Mouse (Mus musculus) right cerebral cortex, postnatal 36 days (tissue): ENCODE results near the gene Ssh3.

Source experiments
- DNase-seq, 2 experiments: peaks; one replicate each; pipeline ENCODE4 v3.0.0; 2022; ENCODE audit warnings: low spot score in 2 of 2, mixed read lengths in 1 of 2

Ssh3 gene

GRCm38 (mm10) chr19:4268566-4269361 lies at the start of gene Ssh3:
Gene Ssh3, minus strand, starts transcription at chr19:4269180.
- DNase-seq = peak; percentile 64 to 75

GRCm38 (mm10) chr19:4317181-4317580 lies 48.2 kb upstream of the Ssh3 start:
- no peak for DNase-seq

- no peak for DNase-seq
These were observed 46.4 kb upstream of the Ssh3 start for GRCm38 (mm10) chr19:4315223-4315944.

DNA sequence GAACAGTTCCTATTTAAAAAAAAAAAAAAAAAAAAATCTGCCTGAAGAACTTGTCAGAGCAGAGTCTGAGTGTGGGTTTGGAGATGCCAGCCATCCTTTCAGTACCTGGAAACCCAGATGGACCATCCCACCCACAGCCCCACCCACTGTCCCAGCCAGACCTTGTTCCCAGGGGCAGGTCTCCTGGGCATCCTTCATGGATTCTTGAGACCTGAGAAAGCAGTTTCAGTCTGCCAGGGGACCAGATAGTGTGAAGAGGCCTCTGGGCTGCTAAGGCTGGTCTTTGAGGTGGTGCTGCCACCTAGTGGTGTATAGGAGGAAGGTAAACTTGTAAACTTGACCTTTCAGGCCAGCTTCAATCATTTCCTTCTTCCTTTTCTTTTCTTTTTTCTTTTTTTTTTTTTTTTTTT lies 40.8 kb upstream of the Ssh3 start:
- no peak for DNase-seq

DNA sequence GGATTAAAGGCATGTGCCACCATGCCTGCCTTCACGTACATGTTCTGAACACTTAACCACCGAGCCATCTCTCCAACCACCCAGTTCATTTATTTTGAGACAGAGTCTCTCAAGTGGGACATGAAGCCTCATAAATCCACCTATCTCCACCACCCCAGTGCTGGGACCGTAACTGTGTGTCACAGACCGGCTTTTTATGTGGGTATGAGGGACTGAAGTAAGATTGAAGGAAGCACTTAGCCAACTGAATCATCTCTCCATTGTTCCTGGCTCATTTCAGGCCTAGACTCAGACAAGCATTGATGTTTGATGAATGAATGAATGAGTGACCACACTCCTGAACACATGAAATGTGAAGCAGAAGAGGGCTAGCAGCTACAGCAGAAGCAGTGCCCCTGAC lies 40.3 kb upstream of the Ssh3 start:
- no peak for DNase-seq

GRCm38 (mm10) chr19:4306190-4306577 lies 37.2 kb upstream of the Ssh3 start, which contains the start of gene Grk2:
Gene Grk2, minus strand, starts transcription at chr19:4306222.
- DNase-seq = peak; percentile 49 to 62

GRCm38 (mm10) chr19:4305491-4306189 lies 36.7 kb upstream of the Ssh3 start:
- DNase-seq = no peak

DNA sequence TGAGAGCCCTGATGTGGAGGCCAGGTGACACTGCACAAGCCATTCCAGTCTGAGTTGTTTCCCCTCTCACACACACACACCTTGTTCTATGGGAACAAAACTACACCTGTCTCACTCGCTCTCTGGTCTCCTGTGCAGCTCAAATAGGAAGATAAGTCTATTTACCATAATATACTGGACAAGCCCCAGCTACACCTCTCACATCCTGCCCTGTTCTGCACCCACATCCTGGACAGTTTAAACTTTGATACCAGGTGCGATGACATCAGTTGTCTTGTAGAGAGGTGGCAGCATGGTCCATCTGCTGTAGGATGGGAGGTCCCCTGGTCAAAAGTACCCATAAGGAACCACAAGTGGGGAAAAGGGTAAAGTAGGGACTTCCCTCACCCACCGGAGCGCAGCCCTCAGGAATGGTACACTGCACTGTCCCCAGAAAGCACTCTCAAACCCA lies 35.9 kb upstream of the Ssh3 start:
- no peak for DNase-seq

GRCm38 (mm10) chr19:4304251-4304821 lies 35.4 kb upstream of the Ssh3 start:
- no peak for DNase-seq

DNA sequence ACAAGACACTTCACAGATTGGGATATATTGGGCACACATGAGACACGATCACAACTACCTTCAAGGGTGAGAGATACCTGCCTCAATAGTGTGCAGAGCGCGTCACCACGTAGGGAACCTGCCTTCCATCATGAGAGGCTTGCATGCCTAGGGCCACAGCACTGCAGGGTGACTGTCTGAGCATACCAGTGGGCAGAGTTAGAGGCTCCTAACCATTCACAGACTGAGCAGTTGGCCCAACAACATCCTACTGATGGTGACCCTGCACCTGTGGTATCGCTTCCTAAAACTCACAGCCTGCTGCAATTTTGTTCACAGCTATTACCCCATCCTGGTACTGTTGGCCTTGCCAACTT lies 34.6 kb upstream of the Ssh3 start:
- DNase-seq = no peak

DNA sequence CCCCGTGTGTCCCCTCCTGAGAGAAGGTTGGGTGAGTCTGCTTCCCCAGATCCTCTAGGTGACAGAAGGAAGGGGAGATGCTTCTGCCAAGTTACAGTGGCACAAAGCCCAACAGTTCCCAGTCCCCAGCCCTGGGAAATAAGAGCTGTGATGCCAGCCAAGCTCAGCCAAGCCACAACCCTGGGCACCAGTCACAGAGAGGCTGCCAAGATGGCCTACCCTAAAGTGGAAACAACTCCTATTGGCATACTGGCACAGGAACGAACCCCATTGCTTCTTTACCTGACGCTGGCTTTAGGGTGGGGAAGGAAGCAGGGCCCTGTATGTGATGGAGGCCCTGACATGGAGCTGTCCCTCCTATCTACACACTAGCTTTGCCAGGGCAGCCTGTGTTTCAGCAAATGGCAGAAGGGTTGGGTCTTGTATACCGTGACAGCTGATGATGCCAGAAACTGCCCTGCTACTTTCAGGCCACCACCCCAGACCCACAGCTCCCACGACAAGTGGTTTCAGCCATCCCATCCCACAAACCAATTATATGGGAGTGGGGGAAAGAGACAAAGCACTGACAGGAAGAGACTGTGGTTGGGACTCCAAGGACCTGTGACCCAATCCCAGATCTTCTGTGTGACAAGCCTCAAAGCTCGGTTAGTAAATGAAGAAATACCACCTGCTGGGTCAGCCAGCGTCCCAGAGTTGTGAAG lies 34.1 kb upstream of the Ssh3 start:
- DNase-seq = peak in 1 of 2 experiments; percentile 35

DNA sequence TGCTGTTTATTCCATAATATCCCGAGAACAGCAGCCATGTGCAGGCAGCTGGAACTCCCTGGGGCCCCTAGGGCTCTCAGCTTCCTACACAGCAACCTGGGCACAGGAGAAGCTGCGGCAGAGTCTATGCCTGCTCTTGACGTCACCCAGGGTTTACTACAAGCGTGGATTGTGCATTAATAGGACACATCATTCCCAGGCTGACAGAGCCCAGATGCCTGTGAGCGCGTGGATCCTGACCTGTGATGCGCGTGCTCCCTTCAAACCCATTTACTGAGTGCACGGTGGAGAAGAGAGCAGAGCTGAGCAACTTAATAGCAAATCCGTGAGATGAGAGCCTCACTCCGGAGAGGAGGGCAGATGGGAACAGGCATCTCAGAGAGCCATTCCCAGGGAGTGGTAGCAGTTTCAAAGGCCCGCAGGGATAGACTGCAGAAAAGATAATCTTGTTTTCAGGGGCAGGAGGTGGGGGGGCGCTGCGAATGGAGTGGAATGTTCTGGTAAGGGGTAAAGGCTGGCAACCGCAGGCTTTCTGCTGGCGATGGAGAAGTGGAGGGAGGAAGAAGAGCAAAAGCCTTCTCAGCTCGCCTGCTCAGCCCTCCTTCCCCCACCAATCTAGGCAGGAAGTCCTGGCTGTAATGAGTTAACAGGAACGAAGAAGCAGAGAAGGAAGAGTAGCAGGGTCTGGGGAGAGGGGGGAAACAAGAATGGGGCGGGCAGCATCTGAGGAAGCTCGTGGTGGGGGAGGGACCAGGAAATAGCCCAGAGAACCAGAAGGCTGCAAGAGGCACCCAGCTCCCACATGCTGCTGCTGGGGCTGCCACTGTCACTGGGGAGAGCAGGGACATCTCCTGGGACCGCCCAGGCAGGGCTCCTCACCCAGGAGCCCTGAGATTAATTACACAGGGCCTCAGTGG lies 33.0 kb upstream of the Ssh3 start:
- DNase-seq = peak; percentile 37 to 50

DNA sequence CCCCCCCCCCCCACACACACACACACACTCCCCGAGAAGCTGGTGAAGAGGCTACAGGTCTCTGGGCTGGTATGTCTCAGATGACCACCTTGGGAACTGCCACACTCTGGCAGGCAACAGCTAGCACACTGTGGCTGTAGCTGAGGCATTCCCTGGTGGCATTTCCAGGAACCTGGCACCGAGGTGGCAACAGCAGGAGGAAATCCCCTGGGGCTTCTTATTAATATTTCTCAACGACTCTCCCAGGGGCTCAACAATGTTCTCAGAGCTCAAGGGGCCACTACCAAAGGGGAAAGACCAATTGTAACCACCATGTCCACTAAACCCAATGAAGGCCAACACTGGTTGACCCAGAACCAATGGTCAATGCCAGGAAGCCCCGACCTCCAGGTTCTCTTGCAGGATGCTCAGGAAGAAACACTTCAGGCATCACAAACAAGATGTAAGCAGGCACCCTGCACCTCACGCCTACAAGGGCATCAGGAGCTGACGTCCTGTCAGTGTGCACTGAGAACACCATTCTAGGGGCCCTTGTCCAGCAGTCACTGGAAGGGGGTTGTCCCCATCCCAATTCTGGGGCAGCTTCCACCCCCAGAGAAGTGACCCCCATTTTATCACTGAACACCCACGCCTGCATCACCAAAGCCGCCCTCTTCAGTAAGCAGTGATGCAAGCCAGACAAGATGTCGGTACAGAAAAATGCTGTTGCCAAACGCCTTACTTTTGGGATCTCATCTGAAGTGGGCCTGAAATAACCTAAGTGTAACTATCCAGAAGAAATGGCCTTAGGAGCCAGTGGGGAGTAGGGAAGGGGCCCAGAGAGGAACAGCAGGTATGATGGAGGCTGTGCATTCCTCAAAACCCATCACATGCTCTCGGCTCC lies 32.1 kb upstream of the Ssh3 start:
- DNase-seq = no peak

DNA sequence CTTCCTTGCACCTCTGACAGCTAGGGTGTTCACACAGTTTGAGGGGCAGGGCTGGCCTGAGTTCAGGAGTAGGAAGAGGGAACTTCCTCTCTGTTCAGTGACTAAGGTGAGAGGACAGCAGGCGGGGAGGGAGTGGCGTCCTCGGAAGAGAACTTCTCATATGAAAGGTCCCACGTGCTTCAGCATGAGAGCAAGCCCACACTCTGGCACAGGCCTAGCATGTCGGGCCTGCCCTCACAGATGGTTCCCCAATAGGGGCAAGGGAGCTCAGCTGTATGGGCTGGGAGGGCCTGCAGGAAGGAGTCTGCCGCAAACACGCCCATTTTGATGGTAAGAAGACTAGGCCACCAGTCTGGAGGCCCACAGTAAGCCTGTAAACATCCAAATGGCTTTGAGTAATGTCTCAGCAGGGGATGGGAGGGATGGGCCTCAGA lies 31.3 kb upstream of the Ssh3 start:
- peak in 1 of 2 experiments; percentile 45 for DNase-seq

DNA sequence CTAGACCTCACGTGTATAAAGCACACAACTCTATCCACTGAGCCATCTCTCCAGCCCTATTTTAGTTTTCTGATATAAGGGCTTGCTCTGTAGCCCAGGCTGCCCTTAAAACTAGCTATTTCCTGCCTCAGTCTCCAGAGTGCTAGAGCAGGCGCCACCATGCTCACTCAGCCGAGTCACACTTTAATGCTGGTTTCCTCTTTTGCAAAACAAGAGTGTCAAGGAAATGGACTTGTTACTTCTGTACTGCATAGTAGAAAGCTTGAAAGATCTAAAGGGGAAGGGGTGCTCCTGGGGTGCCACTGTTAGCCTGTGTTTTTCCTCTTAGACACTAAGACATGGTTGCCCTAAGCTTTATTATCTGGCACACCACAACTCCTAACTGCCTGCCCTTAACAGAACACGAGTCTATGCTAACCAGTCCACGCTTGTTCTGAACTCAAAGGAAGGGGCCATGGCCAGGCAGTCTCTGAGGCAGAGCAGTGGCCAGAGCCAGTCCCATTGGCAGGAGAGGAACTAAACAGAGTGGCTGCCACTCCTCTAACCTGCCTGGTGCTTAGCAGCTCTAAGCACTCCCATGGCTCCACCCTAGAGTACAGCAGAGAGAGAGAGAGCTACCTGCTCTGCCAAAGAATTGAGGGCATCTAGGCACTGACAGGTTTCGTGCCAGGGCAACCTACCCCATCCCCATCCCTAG lies 30.7 kb upstream of the Ssh3 start:
- no peak for DNase-seq

- DNase-seq = no peak
These were observed 30.1 kb upstream of the Ssh3 start for GRCm38 (mm10) chr19:4299126-4299525.

DNA sequence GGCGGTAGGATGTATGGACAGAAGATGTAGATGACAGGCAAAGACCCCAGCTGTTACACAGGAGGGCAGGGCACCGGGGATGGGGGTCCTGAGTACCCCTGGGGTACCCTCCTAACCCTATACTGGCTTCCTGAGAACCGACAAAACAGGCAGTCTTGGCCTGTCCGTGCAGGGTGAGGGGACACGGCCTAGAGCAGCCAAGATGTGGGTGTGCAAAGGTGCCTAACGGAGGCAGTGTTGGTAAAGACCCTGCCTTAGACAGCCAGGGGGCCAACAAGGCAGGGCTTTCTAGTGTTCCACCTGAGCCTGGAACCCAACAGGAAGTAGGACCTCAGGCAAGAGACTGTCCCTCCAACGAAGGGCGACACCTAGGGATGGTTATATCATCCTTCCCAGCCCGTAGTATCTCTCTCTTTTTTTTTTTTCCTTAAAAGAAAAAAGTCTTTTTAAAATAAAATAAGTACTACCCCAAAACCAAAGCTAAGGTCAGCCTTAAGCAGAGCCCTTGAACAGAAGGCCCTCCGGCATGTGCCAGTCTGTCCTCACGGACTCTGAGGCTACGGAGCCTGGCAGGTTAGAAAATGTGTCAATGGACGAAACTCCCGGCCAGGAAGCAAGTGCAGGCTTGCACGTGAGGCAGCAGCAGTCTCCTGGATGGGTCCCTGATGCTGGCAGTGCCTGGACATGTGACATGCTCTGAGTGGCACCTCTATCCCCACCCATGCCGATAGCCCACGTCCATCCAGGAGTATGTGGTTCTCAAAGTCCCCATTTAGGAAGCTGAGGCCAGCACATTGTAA lies 29.5 kb upstream of the Ssh3 start:
- DNase-seq = no peak

DNA sequence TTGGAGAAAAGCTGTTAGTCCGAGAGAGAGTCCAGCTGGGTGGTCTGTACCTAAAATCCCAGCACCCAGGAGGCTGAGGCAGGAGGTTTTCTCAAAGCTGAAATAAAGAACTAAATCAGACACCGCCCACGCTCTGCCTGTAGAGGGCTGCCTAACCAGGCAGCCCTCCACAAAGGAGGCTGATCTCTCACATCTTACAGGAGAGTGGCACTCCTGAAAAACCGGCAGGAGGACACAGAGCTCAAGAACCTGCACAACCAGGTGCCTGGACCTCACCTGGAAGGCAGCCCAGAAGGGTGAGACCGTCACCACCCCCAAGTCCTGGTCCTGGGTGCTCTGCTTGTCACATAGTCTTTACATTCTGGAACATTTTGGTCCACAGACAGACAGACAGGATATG lies 28.9 kb upstream of the Ssh3 start:
- no peak for DNase-seq
